Mouse (Mus musculus): ENCODE data around the gene Phtf2. TPM values are rescaled to one million over a fixed set of nuclear protein-coding genes. Genes with fewer than 3 reads are reported as not detected.

The Phtf2 gene
- polyA plus RNA-seq, 1 experiment from 2014 or later: 23.2 TPM

GRCm38 (mm10) chr5:20858404-20858803 lies 23.5 kb downstream of the Phtf2 start:
- H3K9me3 ChIP-seq: peaks cover 2% of the 10 kb centered on the region; the same call in 1 of the 2 replicates
- WGBS: 98% methylated on average over 2 of the region's 2 CpGs
- H3K4me1 ChIP-seq (replicated peaks): no peaks in the 10 kb centered on the region
- no peak for ATAC-seq
- H3K9ac ChIP-seq (replicated peaks): no peak overlapping the region
- H3K27ac ChIP-seq: no peak overlapping the region
- no peak overlapping the region for H3K4me3 ChIP-seq (replicated peaks)
- H3K36me3 ChIP-seq: 0 out of 2 replicates have a peak, but pooled peaks cover 7% of the 10 kb centered on the region
- no peak overlapping the region for H3K4me2 ChIP-seq (replicated peaks)
- no peaks in the 10 kb centered on the region for H3K27me3 ChIP-seq

GRCm38 (mm10) chr5:20855066-20855465 lies 26.9 kb downstream of the Phtf2 start:
- Histone ChIP-seq H3K27me3 (no peaks in the 10 kb centered on the region), H3K4me3 (replicated peaks) (no peak overlapping the region), H3K9me3 (peaks cover 2% of the 10 kb centered on the region; the same call in 1 of the 2 replicates), H3K36me3 (0 out of 2 replicates have a peak, but pooled peaks cover 7% of the 10 kb centered on the region), H3K4me1 (replicated peaks) (no peaks in the 10 kb centered on the region), H3K27ac (no peak overlapping the region), H3K9ac (replicated peaks) (no peak overlapping the region), H3K4me2 (replicated peaks) (no peak overlapping the region)
- no peak for ATAC-seq
- 96% methylated on average over 4 of the region's 4 CpGs for WGBS

GRCm38 (mm10) chr5:20847010-20847409 lies 34.9 kb downstream of the Phtf2 start:
- Histone ChIP-seq H3K27me3 (no peaks in the 10 kb centered on the region), H3K4me1 (replicated peaks) (no peaks in the 10 kb centered on the region), H3K9me3 (no peaks in the 10 kb centered on the region), H3K4me2 (replicated peaks) (no peak overlapping the region), H3K27ac (no peak overlapping the region), H3K9ac (replicated peaks) (no peak overlapping the region), H3K4me3 (replicated peaks) (no peak overlapping the region), H3K36me3 (no peaks in the 10 kb centered on the region)
- no peak for ATAC-seq
- 96% methylated on average over 2 of the region's 2 CpGs for WGBS

- no peak overlapping the region for H3K4me2 ChIP-seq (replicated peaks)
- H3K27ac ChIP-seq: no peak overlapping the region
- ATAC-seq: no peak
- no peak overlapping the region for H3K4me3 ChIP-seq (replicated peaks)
- 73% methylated on average over 2 of the region's 2 CpGs for WGBS
- no peaks in the 10 kb centered on the region for H3K9me3 ChIP-seq
- no peaks in the 10 kb centered on the region for H3K27me3 ChIP-seq
- no peaks in the 10 kb centered on the region for H3K4me1 ChIP-seq (replicated peaks)
- no peaks in the 10 kb centered on the region for H3K36me3 ChIP-seq
- H3K9ac ChIP-seq (replicated peaks): no peak overlapping the region
These were observed 38.1 kb downstream of the Phtf2 start for GRCm38 (mm10) chr5:20843816-20844215.

- Histone ChIP-seq H3K9me3 (no peaks in the 10 kb centered on the region), H3K27me3 (no peaks in the 10 kb centered on the region), H3K36me3 (no peaks in the 10 kb centered on the region), H3K4me3 (replicated peaks) (no peak overlapping the region), H3K27ac (no peak overlapping the region), H3K4me1 (replicated peaks) (no peaks in the 10 kb centered on the region), H3K4me2 (replicated peaks) (no peak overlapping the region), H3K9ac (replicated peaks) (no peak overlapping the region)
- ATAC-seq: no peak
- WGBS: 77% methylated on average over 2 of the region's 3 CpGs
These were observed 38.5 kb downstream of the Phtf2 start for GRCm38 (mm10) chr5:20843405-20843804.

GRCm38 (mm10) chr5:20837082-20837481 lies 44.8 kb downstream of the Phtf2 start:
- Histone ChIP-seq H3K27ac (no peak overlapping the region), H3K4me2 (replicated peaks) (no peak overlapping the region), H3K9me3 (no peaks in the 10 kb centered on the region), H3K36me3 (no peaks in the 10 kb centered on the region), H3K4me3 (replicated peaks) (no peak overlapping the region), H3K9ac (replicated peaks) (no peak overlapping the region), H3K4me1 (replicated peaks) (no peaks in the 10 kb centered on the region), H3K27me3 (no peaks in the 10 kb centered on the region)
- no peak for ATAC-seq
- 96% methylated on average over 1 of the region's 1 CpGs for WGBS

GRCm38 (mm10) chr5:20834399-20834798 lies 47.5 kb downstream of the Phtf2 start:
- no peaks in the 10 kb centered on the region for H3K9me3 ChIP-seq
- H3K27ac ChIP-seq: no peak overlapping the region
- H3K4me1 ChIP-seq (replicated peaks): no peaks in the 10 kb centered on the region
- no peak overlapping the region for H3K9ac ChIP-seq (replicated peaks)
- ATAC-seq: no peak
- no peaks in the 10 kb centered on the region for H3K36me3 ChIP-seq
- no peak overlapping the region for H3K4me3 ChIP-seq (replicated peaks)
- WGBS: 92% methylated on average over 1 of the region's 1 CpGs
- no peaks in the 10 kb centered on the region for H3K27me3 ChIP-seq
- no peak overlapping the region for H3K4me2 ChIP-seq (replicated peaks)

GRCm38 (mm10) chr5:20831433-20831832 lies 50.5 kb downstream of the Phtf2 start:
- no peak for ATAC-seq
- Histone ChIP-seq H3K4me1 (replicated peaks) (no peaks in the 10 kb centered on the region), H3K36me3 (no peaks in the 10 kb centered on the region), H3K4me2 (replicated peaks) (no peak overlapping the region), H3K9me3 (no peaks in the 10 kb centered on the region), H3K9ac (replicated peaks) (no peak overlapping the region), H3K27ac (no peak overlapping the region), H3K27me3 (no peaks in the 10 kb centered on the region), H3K4me3 (replicated peaks) (no peak overlapping the region)
- WGBS: 95% methylated on average over 2 of the region's 2 CpGs

GRCm38 (mm10) chr5:20830717-20831116 lies 51.2 kb downstream of the Phtf2 start:
- ATAC-seq: no peak
- H3K36me3 ChIP-seq: no peaks in the 10 kb centered on the region
- no peak overlapping the region for H3K27ac ChIP-seq
- WGBS: 95% methylated on average over 1 of the region's 1 CpGs
- no peaks in the 10 kb centered on the region for H3K4me1 ChIP-seq (replicated peaks)
- H3K4me3 ChIP-seq (replicated peaks): no peak overlapping the region
- no peak overlapping the region for H3K4me2 ChIP-seq (replicated peaks)
- no peak overlapping the region for H3K9ac ChIP-seq (replicated peaks)
- H3K27me3 ChIP-seq: no peaks in the 10 kb centered on the region
- H3K9me3 ChIP-seq: no peaks in the 10 kb centered on the region

- H3K4me2 ChIP-seq (replicated peaks): no peak overlapping the region
- no peaks in the 10 kb centered on the region for H3K9me3 ChIP-seq
- no peaks in the 10 kb centered on the region for H3K4me1 ChIP-seq (replicated peaks)
- no peaks in the 10 kb centered on the region for H3K36me3 ChIP-seq
- H3K9ac ChIP-seq (replicated peaks): no peak overlapping the region
- no peak overlapping the region for H3K4me3 ChIP-seq (replicated peaks)
- 88% methylated on average over 1 of the region's 1 CpGs for WGBS
- no peaks in the 10 kb centered on the region for H3K27me3 ChIP-seq
- no peak for ATAC-seq
- no peak overlapping the region for H3K27ac ChIP-seq
These were observed 60.3 kb downstream of the Phtf2 start for GRCm38 (mm10) chr5:20821647-20822046.

GRCm38 (mm10) chr5:20821122-20821521 lies 60.8 kb downstream of the Phtf2 start:
- Histone ChIP-seq H3K36me3 (no peaks in the 10 kb centered on the region), H3K4me3 (replicated peaks) (no peak overlapping the region), H3K9ac (replicated peaks) (no peak overlapping the region), H3K4me1 (replicated peaks) (no peaks in the 10 kb centered on the region), H3K27ac (no peak overlapping the region), H3K4me2 (replicated peaks) (no peak overlapping the region), H3K9me3 (no peaks in the 10 kb centered on the region), H3K27me3 (no peaks in the 10 kb centered on the region)
- no peak for ATAC-seq

GRCm38 (mm10) chr5:20815094-20815493 lies 66.8 kb downstream of the Phtf2 start:
- no peak for ATAC-seq
- Histone ChIP-seq H3K4me2 (replicated peaks) (no peak overlapping the region), H3K27ac (no peak overlapping the region), H3K4me3 (replicated peaks) (no peak overlapping the region), H3K36me3 (no peaks in the 10 kb centered on the region), H3K4me1 (replicated peaks) (no peaks in the 10 kb centered on the region), H3K27me3 (no peaks in the 10 kb centered on the region), H3K9ac (replicated peaks) (no peak overlapping the region), H3K9me3 (no peaks in the 10 kb centered on the region)
- WGBS: 97% methylated on average over 2 of the region's 2 CpGs

- no peaks in the 10 kb centered on the region for H3K4me1 ChIP-seq (replicated peaks)
- no peak overlapping the region for H3K4me2 ChIP-seq (replicated peaks)
- no peak for ATAC-seq
- H3K27me3 ChIP-seq: no peaks in the 10 kb centered on the region
- no peak overlapping the region for H3K27ac ChIP-seq
- H3K9me3 ChIP-seq: no peaks in the 10 kb centered on the region
- peaks cover 11% of the 10 kb centered on the region; the same call in 1 of the 2 replicates for H3K36me3 ChIP-seq
- 90% methylated on average over 6 of the region's 6 CpGs for WGBS
- no peak overlapping the region for H3K9ac ChIP-seq (replicated peaks)
- H3K4me3 ChIP-seq (replicated peaks): no peak overlapping the region
These were observed 71.5 kb downstream of the Phtf2 start for GRCm38 (mm10) chr5:20810449-20810848.

Measured in midbrain, embryonic 13.5 days (tissue).